ENCODE assay signal across 10 mouse cellular contexts in the genomic region with DNA sequence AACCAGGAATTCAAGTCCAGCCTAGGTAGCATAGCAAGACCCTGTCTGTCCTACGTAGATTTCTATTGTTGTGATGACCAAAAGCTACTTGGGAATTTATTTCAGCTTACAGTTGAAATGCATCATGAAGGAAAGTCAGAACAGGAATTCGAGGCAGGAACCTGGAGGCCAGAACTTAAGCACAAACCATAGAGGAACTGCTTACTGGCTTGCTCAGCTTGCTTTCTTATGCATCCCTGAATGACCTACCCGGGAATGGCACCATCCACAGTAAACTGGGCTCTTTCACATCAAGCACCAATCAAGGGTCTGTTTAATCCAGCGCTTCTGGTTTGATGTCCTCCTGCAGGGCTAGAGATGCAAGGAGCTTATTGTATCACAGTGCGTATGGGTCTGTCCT. TPM values are rescaled to one million over a fixed set of nuclear protein-coding genes. Genes with fewer than 3 reads are reported as not detected.
DNase-seq lines count a peak whose midpoint lies in the region; ATAC-seq and TF ChIP-seq lines count a peak whose summit lies in the region.
"Had no signal": no experiment of that assay in that cellular context is flagged by ENCODE, and none has a peak within 500 bp of the region (broad histone marks: within the 10 kb centered on the region; RNA-seq: fewer than 3 reads in every experiment).

No protein-coding gene starts in this region.

- TF ChIP-seq POLR2A in myocyte (IDR thresholded peaks at IDR 0.05; ENCODE audit: insufficient read length, low read depth) = no peak

- no peaks in the 10 kb centered on the region for H3K9me3 ChIP-seq in hindbrain, embryonic 10.5 days
- no peaks in the 10 kb centered on the region for H3K9me3 ChIP-seq in hindbrain, embryonic 11.5 days (ENCODE audit: control insufficient read depth, low read length)
- no peaks in the 10 kb centered on the region for H3K9me3 ChIP-seq in embryonic facial prominence, embryonic 13.5 days
- H3K9me3 ChIP-seq in hindbrain, postnatal 0 days (ENCODE audit: low read length) = no peaks in the 10 kb centered on the region

- no peak overlapping the region for H3ac ChIP-seq in myocyte (ENCODE audit: control insufficient read depth, insufficient read length)

- H3K4me1 ChIP-seq in hindbrain, embryonic 10.5 days (replicated peaks) = peaks cover 24% of the 10 kb centered on the region
- no peaks in the 10 kb centered on the region for H3K4me1 ChIP-seq in hindbrain, embryonic 11.5 days (replicated peaks; ENCODE audit: control insufficient read depth, insufficient read depth, low read length)
- H3K4me1 ChIP-seq in embryonic facial prominence, embryonic 13.5 days = peaks cover 21% of the 10 kb centered on the region
- H3K4me1 ChIP-seq in hindbrain, postnatal 0 days (ENCODE audit: insufficient read depth, low read length) = no peaks in the 10 kb centered on the region

- ATAC-seq in hindbrain, embryonic 11.5 days (ENCODE audit: low FRiP score) = no peak
- ATAC-seq in embryonic facial prominence, embryonic 13.5 days (ENCODE audit: insufficient number of reproducible peaks, insufficient read depth, low FRiP score, low TSS enrichment, low read depth) = no peak
- no peak for ATAC-seq in hindbrain, postnatal 0 days
- ATAC-seq in erythroblast, adult 5-6 weeks (replicated peaks; ENCODE audit: low FRiP score, poor library complexity, severe bottlenecking) = no peak

- H3K36me3 ChIP-seq in hindbrain, embryonic 10.5 days = no peaks in the 10 kb centered on the region
- H3K36me3 ChIP-seq in hindbrain, embryonic 11.5 days (ENCODE audit: control insufficient read depth, insufficient read depth, low read length) = no peaks in the 10 kb centered on the region
- peaks cover 5% of the 10 kb centered on the region; the same call in 1 of the 2 replicates for H3K36me3 ChIP-seq in embryonic facial prominence, embryonic 13.5 days
- no peaks in the 10 kb centered on the region for H3K36me3 ChIP-seq in hindbrain, postnatal 0 days (ENCODE audit: insufficient read depth, low read length)
- H3K36me3 ChIP-seq in myocyte (ENCODE audit: control insufficient read depth, insufficient read depth) = no peaks in the 10 kb centered on the region

- no peak overlapping the region for H3K27ac ChIP-seq in hindbrain, embryonic 10.5 days
- H3K27ac ChIP-seq in hindbrain, embryonic 11.5 days (ENCODE audit: low read depth, low read length) = no peak overlapping the region
- H3K27ac ChIP-seq in embryonic facial prominence, embryonic 13.5 days = peak overlapping the region; percentile 95
- no peak overlapping the region for H3K27ac ChIP-seq in hindbrain, postnatal 0 days

- no peak for TF ChIP-seq CTCF in hindbrain, postnatal 0 days (IDR thresholded peaks at IDR 0.05; ENCODE audit: low read depth)

- H3K4me3 ChIP-seq in hindbrain, embryonic 10.5 days = 0 out of 2 replicates have a peak overlapping the region, but pooled peaks have one; percentile 76
- no peak overlapping the region for H3K4me3 ChIP-seq in hindbrain, embryonic 11.5 days (ENCODE audit: low read depth, low read length)
- peak overlapping the region; percentile 72 for H3K4me3 ChIP-seq in embryonic facial prominence, embryonic 13.5 days
- H3K4me3 ChIP-seq in hindbrain, postnatal 0 days (ENCODE audit: low read length) = no peak overlapping the region
- peak overlapping the region; percentile 69 for H3K4me3 ChIP-seq in myocyte

- H3K79me2 ChIP-seq in myocyte (ENCODE audit: control insufficient read depth, insufficient read depth) = no peaks in the 10 kb centered on the region

- no peak overlapping the region for H3K9ac ChIP-seq in hindbrain, embryonic 11.5 days (ENCODE audit: low read depth, low read length)
- peak overlapping the region; percentile 85 for H3K9ac ChIP-seq in embryonic facial prominence, embryonic 13.5 days
- peak overlapping the region; percentile 52; the same call in 1 of the 2 replicates for H3K9ac ChIP-seq in hindbrain, postnatal 0 days (replicated peaks; ENCODE audit: low read length)

- WGBS in hindbrain, embryonic 10.5 days = 61% methylated on average over 5 of the region's 5 CpGs
- WGBS in hindbrain, embryonic 11.5 days = 63% methylated on average over 5 of the region's 5 CpGs
- WGBS in embryonic facial prominence, embryonic 13.5 days = 55% methylated on average over 5 of the region's 5 CpGs
- 55% methylated on average over 5 of the region's 5 CpGs for WGBS in hindbrain, postnatal 0 days

- no peak for DNase-seq in hindbrain, embryonic 10.5 days (ENCODE audit: low spot score)
- DNase-seq in hindbrain, embryonic 11.5 days (ENCODE audit: low spot score) = no peak
- DNase-seq in hindbrain, postnatal 0 days (ENCODE audit: low spot score) = no peak
- DNase-seq in embryo, embryonic 10 days (ENCODE audit: low spot score) = no peak
- DNase-seq in adrenal gland, adult 8-10 months = no peak

- no peak overlapping the region for H3K4me2 ChIP-seq in hindbrain, embryonic 11.5 days (replicated peaks; ENCODE audit: low read depth, low read length)
- H3K4me2 ChIP-seq in embryonic facial prominence, embryonic 13.5 days = peak overlapping the region; percentile 70
- peak overlapping the region; percentile 64 for H3K4me2 ChIP-seq in hindbrain, postnatal 0 days (ENCODE audit: low read depth, low read length)
- peak overlapping the region; percentile 99 for H3K4me2 ChIP-seq in myocyte (ENCODE audit: low read depth)

- H3K27me3 ChIP-seq in hindbrain, embryonic 10.5 days (ENCODE audit: insufficient read depth, poor library complexity, severe bottlenecking) = peaks cover 7% of the 10 kb centered on the region; the same call in 1 of the 2 replicates
- H3K27me3 ChIP-seq in hindbrain, embryonic 11.5 days (ENCODE audit: control insufficient read depth, insufficient read depth, low read length) = no peaks in the 10 kb centered on the region
- H3K27me3 ChIP-seq in embryonic facial prominence, embryonic 13.5 days = no peaks in the 10 kb centered on the region
- 0 out of 2 replicates have a peak, but pooled peaks cover 3% of the 10 kb centered on the region for H3K27me3 ChIP-seq in hindbrain, postnatal 0 days (ENCODE audit: insufficient read depth, low read length)
- H3K27me3 ChIP-seq in myocyte (ENCODE audit: control insufficient read depth, insufficient read depth, insufficient read length) = no peaks in the 10 kb centered on the region
- H3K27me3 ChIP-seq: CH12.LX had no signal

TF ChIP-seq in myocyte, 11 proteins besides CTCF, POLR2A, EP300 and RAD21:
- TF ChIP-seq SRF (IDR thresholded peaks at IDR 0.05; ENCODE audit: control insufficient read depth, insufficient read length, low read depth) (no peak), E2F4 (IDR thresholded peaks at IDR 0.05; ENCODE audit: insufficient read depth) (no peak), CEBPB (IDR thresholded peaks at IDR 0.05; ENCODE audit: insufficient read depth, poor library complexity, severe bottlenecking) (no peak), MYOD1 (IDR thresholded peaks at IDR 0.05; ENCODE audit: control insufficient read depth in 1 of 3, insufficient read length in 2 of 3, low read depth in 2 of 3) (no peak), POLR2AphosphoS2 (IDR thresholded peaks at IDR 0.05; ENCODE audit: insufficient read length, low read depth) (no peak), USF1 (IDR thresholded peaks at IDR 0.05; ENCODE audit: low read depth) (no peak), TCF3 (IDR thresholded peaks at IDR 0.05; ENCODE audit: insufficient read length, low read depth) (no peak), MYOG (IDR thresholded peaks at IDR 0.05; ENCODE audit: control insufficient read depth in 1 of 3, insufficient read depth in 1 of 3, insufficient read length in 2 of 3, low read depth in 2 of 3) (no peak), TCF12 (IDR thresholded peaks at IDR 0.05; ENCODE audit: insufficient read depth, poor library complexity, severe bottlenecking) (no peak), REST (IDR thresholded peaks at IDR 0.05; ENCODE audit: insufficient read depth, insufficient read length) (no peak), MAX (IDR thresholded peaks at IDR 0.05; ENCODE audit: low read depth) (no peak)

RNA-seq across cellular contexts. Expression of gene Mertk, which starts 1.2 kb away (rescaled TPM):
- polyA plus RNA-seq in hindbrain, embryonic 10.5 days (2016; fragmentation: Nextera tagmentation; extraction: Ambion mirVana) = 3.4 and 4.4 TPM in 2 replicates
- 4.4 and 5.0 TPM in 2 replicates for polyA plus RNA-seq in hindbrain, embryonic 11.5 days (2014; fragmentation: Nextera tagmentation; extraction: Ambion mirVana)
- 12.1 and 15.4 TPM in 2 replicates for polyA plus RNA-seq in embryonic facial prominence, embryonic 13.5 days (2015; fragmentation: Nextera tagmentation; extraction: Ambion mirVana)
- total RNA-seq in hindbrain, postnatal 0 days (2014; rRNA removed) = 6.3 and 7.1 TPM in 2 replicates
- polyA plus RNA-seq in hindbrain, postnatal 0 days (2015; fragmentation: Nextera tagmentation; extraction: Ambion mirVana) = 3.0 and 3.4 TPM in 2 replicates
- polyA plus RNA-seq in myocyte (2012; fragmentation: generic; extraction: Trizol) = 0.89 TPM
- 10 to 100 TPM in 3 of 4 experiments, 1 to 10 TPM in 1; 9.6 to 19.3 (median 12.6) TPM for total RNA-seq in adrenal gland, adult 8-10 months (2022)
- total RNA-seq in erythroblast, adult 5-6 weeks (2015; ENCODE audit: low replicate concordance) = 2.1 and 2.9 TPM in 2 replicates
- 2.6 TPM in 2 replicates for total RNA-seq in erythroblast, adult 5-6 weeks (2017; ENCODE audit: low replicate concordance)
- total RNA-seq: neutrophil, adult 5-6 weeks had no signal

RNA-seq across cellular contexts. Expression of gene Anapc1, which starts 10.4 kb away (rescaled TPM):
- polyA plus RNA-seq in hindbrain, embryonic 10.5 days (2016; fragmentation: Nextera tagmentation; extraction: Ambion mirVana) = 68.2 and 76.2 TPM in 2 replicates
- polyA plus RNA-seq in hindbrain, embryonic 11.5 days (2014; fragmentation: Nextera tagmentation; extraction: Ambion mirVana) = 92.6 TPM in 2 replicates
- 65.4 and 72.5 TPM in 2 replicates for polyA plus RNA-seq in embryonic facial prominence, embryonic 13.5 days (2015; fragmentation: Nextera tagmentation; extraction: Ambion mirVana)
- 66.2 and 69.8 TPM in 2 replicates for total RNA-seq in hindbrain, postnatal 0 days (2014; rRNA removed)
- polyA plus RNA-seq in hindbrain, postnatal 0 days (2015; fragmentation: Nextera tagmentation; extraction: Ambion mirVana) = 26.3 and 27.5 TPM in 2 replicates
- 36.4 TPM for polyA plus RNA-seq in myocyte (2012; fragmentation: generic; extraction: Trizol)
- total RNA-seq in adrenal gland, adult 8-10 months (2022) = 100 to 1,000 TPM in 1 of 4 experiments, 10 to 100 TPM in 3; 68.0 to 107 (median 76.9) TPM
- 16.9 and 23.2 TPM in 2 replicates for total RNA-seq in erythroblast, adult 5-6 weeks (2015; ENCODE audit: low replicate concordance)
- total RNA-seq in erythroblast, adult 5-6 weeks (2017; ENCODE audit: low replicate concordance) = 26.8 and 30.1 TPM in 2 replicates

Comparison
In these comparisons a context has a peak if more than half of its experiments do, and no peak if none do; other contexts are left out.
1. H3K4me3 ChIP-seq: peak in hindbrain, embryonic 10.5 days (single experiment), embryonic facial prominence, embryonic 13.5 days (single experiment) and myocyte (single experiment); none in hindbrain, embryonic 11.5 days (single experiment) and hindbrain, postnatal 0 days (single experiment).